Mouse (Mus musculus) heart, embryonic 12.5 days (tissue): ENCODE measurements at regions not wholly inside any gene's neighbourhood (a gene's known extent, or its start where the extent isn't known, plus 50 kb on each side); places are given as distances from the start of the nearest gene placed in this dataset.

ENCODE experiments used
- ATAC-seq: fragments of 200-750 bp; cut with Nextera tagmentation; 2 replicates; pipeline ENCODE4 v1.8.0; 2017; ENCODE audit warnings: moderate TSS enrichment, moderate library complexity; ENCODE audit not compliant: insufficient number of reproducible peaks, low FRiP score
- H3K27ac ChIP-seq: fragments of 300-500 bp; sonication (generic); 2 replicates; pipeline ENCODE4 v1.5.1; 2016; ENCODE audit warnings: mild to moderate bottlenecking, moderate library complexity; ENCODE audit not compliant: poor library complexity, severe bottlenecking
- H3K27me3 ChIP-seq: fragments of 300-500 bp; sonication (generic); replicated peaks from 2 replicates; pipeline ENCODE4 v1.6.1; 2016; ENCODE audit warnings: mild to moderate bottlenecking, moderate library complexity
- H3K36me3 ChIP-seq: fragments of 300-500 bp; sonication (generic); 2 replicates; pipeline ENCODE4 v1.6.1; 2016; ENCODE audit warnings: mild to moderate bottlenecking, moderate library complexity
- H3K4me1 ChIP-seq: fragments of 300-500 bp; sonication (generic); replicated peaks from 2 replicates; pipeline ENCODE4 v1.6.1; 2016; ENCODE audit warnings: mild to moderate bottlenecking
- H3K4me2 ChIP-seq: fragments of 300-500 bp; sonication (generic); 2 replicates; pipeline ENCODE4 v1.6.1; 2016; ENCODE audit warnings: mild to moderate bottlenecking, moderate library complexity
- H3K4me3 ChIP-seq: fragments of 300-500 bp; sonication (generic); 2 replicates; pipeline ENCODE4 v1.5.1; 2016; ENCODE audit warnings: mild to moderate bottlenecking
- H3K9ac ChIP-seq: fragments of 300-500 bp; sonication (generic); 2 replicates; pipeline ENCODE4 v1.6.1; 2016; ENCODE audit warnings: mild to moderate bottlenecking, moderate library complexity
- H3K9me3 ChIP-seq: fragments of 300-500 bp; sonication (generic); replicated peaks from 2 replicates; pipeline ENCODE4 v1.6.1; 2016; ENCODE audit warnings: mild to moderate bottlenecking, moderate library complexity
- WGBS: fragments of 180-500 bp; shearing (Covaris S2); methylation state at CpG from one replicate; pipeline ENCODE4 v1.1.7; 2016; 5-methylcytosine and 5-hydroxymethylcytosine counted together

DNA sequence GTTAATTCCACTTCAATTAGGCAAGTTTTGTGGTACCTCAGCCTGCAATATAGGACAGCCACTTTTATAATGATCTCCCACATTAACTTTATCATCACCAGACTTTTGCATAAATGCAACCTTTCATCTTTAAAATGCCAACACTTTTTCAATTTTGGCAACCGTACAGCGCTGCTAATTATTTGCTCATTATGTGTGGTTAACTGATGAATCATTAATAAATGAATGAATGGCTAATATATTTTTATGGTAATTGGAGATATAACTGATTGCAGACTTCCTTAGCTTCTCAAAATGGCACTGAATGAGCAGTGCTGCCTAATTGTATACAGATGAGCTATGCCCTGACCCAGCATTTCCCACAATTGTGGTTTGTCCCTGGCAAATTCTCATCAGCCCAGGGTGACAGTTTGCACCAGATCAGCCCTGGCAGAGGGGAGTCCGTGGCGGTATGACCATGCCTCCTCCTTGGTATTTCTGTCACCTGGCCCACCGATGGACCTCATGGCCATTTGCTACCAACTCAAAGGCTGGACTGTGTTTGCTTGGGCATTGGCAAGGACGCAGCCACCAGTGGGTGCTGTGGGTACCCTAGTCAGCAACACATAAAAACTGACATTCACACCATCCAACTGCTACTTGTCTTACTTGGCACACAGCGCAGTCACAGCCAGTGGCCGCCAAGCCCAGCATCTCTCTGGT lies 173.7 kb upstream of the Lmo4 start:
- no peaks in the 10 kb centered on the region for H3K9me3 ChIP-seq
- 87% methylated on average over 8 of the region's 8 CpGs for WGBS
- H3K4me1 ChIP-seq: peaks cover 8% of the 10 kb centered on the region; the same call in 1 of the 2 replicates
- H3K9ac ChIP-seq: no peak overlapping the region
- H3K36me3 ChIP-seq: no peaks in the 10 kb centered on the region
- no peak overlapping the region for H3K27ac ChIP-seq
- H3K27me3 ChIP-seq: peaks cover 3% of the 10 kb centered on the region; the same call in 1 of the 2 replicates
- H3K4me3 ChIP-seq: no peak overlapping the region
- no peak for ATAC-seq
- no peak overlapping the region for H3K4me2 ChIP-seq

DNA sequence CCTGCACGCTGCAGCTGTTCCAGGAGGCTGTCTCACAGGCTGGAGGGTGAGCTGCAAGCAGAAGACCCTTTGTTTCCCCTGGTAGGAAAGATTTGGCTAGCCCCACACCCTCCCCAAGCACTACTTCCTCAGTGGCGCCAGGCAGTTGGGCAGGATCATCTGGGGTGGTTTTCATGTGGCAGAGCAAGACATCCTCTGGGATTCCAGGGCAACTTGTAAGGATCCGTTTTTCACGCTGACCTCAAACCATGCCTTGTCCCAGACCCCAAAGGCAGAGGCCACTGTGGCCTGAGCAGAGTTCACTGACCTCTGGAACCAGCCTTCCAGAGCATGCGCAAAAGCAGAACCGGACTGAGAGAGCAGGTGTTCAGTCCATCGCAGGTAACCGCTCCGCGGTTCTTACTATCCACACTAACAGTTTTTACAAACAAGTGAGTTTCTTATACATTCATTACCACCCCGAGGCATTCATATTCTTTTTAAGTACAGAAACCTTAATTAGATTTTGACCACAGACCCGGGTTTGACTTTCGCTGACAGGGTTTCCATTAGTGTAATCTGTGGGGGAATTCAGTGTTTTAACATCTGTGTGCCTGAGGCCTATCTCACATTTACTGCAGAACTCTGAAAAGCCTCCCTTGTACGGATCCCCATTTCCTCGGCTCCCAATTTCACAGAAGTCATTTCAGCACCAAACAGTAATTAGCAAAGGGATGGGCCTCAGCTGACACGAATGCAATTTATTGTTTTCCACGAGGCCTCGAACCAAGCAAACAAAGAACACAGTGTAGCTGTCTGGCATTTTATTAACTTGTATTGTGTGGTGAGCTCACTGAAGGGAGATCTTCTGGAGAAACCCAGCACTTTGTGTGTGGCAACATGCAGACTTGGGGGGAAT lies 172.9 kb upstream of the Lmo4 start:
- Histone ChIP-seq H3K4me3 (no peak overlapping the region), H3K4me2 (no peak overlapping the region), H3K36me3 (no peaks in the 10 kb centered on the region), H3K4me1 (peaks cover 8% of the 10 kb centered on the region; the same call in 1 of the 2 replicates), H3K9ac (no peak overlapping the region), H3K27me3 (no peaks in the 10 kb centered on the region), H3K9me3 (no peaks in the 10 kb centered on the region), H3K27ac (no peak overlapping the region)
- no peak for ATAC-seq
- WGBS: 71% methylated on average over 18 of the region's 18 CpGs

DNA sequence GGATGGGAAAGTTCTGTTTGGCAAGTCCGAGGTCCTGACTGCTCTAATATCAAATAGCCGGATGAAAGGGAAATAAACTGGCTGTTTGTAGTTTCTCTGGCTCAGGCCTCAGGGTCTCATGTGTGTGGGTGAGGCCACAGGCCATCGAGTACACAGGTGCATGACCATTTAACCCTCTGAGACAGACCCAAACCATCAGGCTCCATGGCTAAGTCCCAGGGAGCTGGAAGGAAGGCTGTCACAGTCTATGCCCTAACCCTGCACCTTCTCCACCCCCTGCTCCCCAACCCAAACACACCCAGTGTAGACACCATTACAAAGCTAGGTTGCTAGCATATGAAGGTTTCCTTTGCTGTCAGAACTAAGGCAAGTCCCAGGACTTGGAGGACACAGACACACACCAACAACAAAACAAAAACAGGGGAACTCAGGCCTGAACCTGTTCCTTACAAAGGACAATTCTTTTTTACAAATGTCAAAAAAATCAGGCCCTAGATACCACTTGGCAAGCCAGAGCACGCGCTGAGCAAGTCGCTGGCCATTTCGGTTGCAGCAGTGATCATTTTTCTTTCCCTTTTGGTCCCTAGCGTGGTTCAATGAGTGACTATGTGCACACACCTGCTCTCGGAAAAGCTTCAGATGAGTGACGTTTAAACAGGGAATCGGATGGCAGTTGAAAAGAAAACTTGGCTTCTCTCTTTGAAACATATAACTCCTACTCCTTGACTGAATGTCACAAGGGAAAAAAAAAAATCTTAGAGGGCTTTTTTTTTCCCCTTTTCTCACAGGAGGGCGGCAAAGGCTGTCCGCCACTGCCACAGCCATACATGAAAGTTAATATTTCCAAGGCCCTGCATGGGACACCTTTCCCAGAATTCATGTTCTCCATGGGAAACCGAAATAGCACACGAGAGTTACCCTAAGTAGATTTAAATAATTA lies 171.7 kb upstream of the Lmo4 start:
- WGBS: 80% methylated on average over 15 of the region's 15 CpGs
- H3K4me3 ChIP-seq: no peak overlapping the region
- no peak overlapping the region for H3K4me2 ChIP-seq
- H3K27me3 ChIP-seq: no peaks in the 10 kb centered on the region
- H3K9ac ChIP-seq: no peak overlapping the region
- no peak overlapping the region for H3K27ac ChIP-seq
- no peak for ATAC-seq
- H3K9me3 ChIP-seq: no peaks in the 10 kb centered on the region
- H3K36me3 ChIP-seq: no peaks in the 10 kb centered on the region
- peaks cover 8% of the 10 kb centered on the region; the same call in 1 of the 2 replicates for H3K4me1 ChIP-seq

DNA sequence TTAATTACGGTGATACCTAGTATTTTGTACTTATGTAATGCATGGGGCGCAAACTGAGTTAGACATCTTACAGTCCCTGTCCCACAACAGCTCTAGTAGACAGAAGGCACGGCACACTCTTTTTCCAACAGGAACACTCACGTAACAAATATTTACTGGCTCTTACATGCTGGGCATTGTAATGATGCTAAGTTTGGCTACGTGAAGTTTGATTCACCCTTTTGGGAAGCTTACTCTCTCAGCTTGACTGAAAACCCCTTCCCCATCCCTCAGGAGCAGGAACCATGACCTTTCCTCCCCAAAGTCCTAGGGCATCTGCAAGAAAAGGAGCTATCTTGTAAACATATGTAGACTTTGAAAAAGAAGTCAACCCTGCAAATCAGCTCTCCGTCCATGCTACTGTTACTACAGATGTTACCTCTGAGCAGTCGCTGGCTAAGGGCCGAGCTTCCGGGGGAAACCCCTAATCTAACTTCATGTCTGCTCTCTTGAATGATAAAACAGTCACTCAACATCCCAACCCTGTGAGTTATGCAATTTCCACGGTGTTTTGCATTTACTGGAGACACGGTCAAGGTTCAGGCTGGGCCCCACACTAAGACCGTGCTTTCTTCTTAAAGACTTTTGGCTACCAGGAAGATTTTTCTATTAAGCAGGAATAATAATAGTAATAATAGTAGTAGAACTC lies 170.8 kb upstream of the Lmo4 start:
- Histone ChIP-seq H3K4me3 (no peak overlapping the region), H3K27ac (no peak overlapping the region), H3K36me3 (no peaks in the 10 kb centered on the region), H3K9ac (no peak overlapping the region), H3K4me2 (no peak overlapping the region), H3K4me1 (peaks cover 5% of the 10 kb centered on the region; the same call in 1 of the 2 replicates), H3K9me3 (no peaks in the 10 kb centered on the region), H3K27me3 (no peaks in the 10 kb centered on the region)
- WGBS: 60% methylated on average over 12 of the region's 12 CpGs
- no peak for ATAC-seq

DNA sequence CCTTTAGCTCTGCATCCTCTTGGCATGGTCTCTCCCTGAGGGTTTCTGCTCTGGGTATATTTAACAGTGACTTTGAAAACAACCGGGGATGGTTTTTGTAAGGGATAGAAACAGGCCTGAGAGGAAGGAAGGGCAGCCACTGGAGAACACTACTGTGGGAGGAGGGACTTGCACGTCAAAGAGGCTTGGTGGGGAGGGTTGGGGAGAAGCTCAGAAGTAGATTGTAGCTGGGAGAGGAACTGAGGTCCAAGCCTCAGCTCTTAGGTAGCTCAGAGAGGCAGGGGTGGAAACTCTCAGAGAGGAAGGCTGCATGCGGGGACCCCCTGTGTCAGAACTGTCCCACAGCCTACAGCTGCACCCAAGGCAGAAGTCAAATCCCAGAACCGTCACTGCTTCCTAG lies 163.3 kb upstream of the Lmo4 start:
- H3K4me3 ChIP-seq: no peak overlapping the region
- H3K9me3 ChIP-seq: peaks cover 3% of the 10 kb centered on the region; the same call in 1 of the 2 replicates
- ATAC-seq: no peak; the same call in 1 of the 2 replicates
- H3K27me3 ChIP-seq: no peaks in the 10 kb centered on the region
- no peak overlapping the region for H3K27ac ChIP-seq
- H3K4me2 ChIP-seq: no peak overlapping the region
- H3K4me1 ChIP-seq: peaks cover 7% of the 10 kb centered on the region
- no peak overlapping the region for H3K9ac ChIP-seq
- WGBS: 58% methylated on average over 4 of the region's 4 CpGs
- H3K36me3 ChIP-seq: no peaks in the 10 kb centered on the region

DNA sequence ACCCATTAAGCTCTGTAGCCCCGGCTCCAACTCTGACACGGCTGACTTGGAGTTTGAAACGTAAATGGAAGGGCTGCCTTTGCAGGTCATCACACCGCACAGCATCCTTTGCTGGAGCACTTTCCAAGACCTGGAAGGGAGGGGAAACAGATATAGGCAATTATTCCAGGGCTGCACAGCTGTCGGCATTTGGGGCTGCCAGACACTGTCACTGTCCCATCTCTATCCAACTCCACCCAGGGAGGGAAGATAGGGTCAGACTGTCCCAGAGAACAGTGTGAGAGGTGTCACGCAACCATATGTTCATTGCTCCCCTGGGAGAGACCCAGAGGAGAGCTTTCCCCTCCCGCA lies 162.7 kb upstream of the Lmo4 start:
- Histone ChIP-seq H3K4me3 (peak overlapping the region; percentile 37), H3K9ac (0 out of 2 replicates have a peak overlapping the region, but pooled peaks have one; percentile 28), H3K9me3 (peaks cover 3% of the 10 kb centered on the region; the same call in 1 of the 2 replicates), H3K27ac (no peak overlapping the region), H3K4me2 (peak overlapping the region; percentile 66), H3K27me3 (no peaks in the 10 kb centered on the region), H3K36me3 (no peaks in the 10 kb centered on the region), H3K4me1 (peaks cover 7% of the 10 kb centered on the region)
- ATAC-seq: 0 out of 2 replicates have a peak, but pooled peaks have one; percentile 25
- WGBS: 29% methylated on average over 7 of the region's 7 CpGs

- Histone ChIP-seq H3K4me1 (peaks cover 7% of the 10 kb centered on the region), H3K4me3 (peak overlapping the region; percentile 37), H3K36me3 (no peaks in the 10 kb centered on the region), H3K9me3 (peaks cover 3% of the 10 kb centered on the region; the same call in 1 of the 2 replicates), H3K9ac (0 out of 2 replicates have a peak overlapping the region, but pooled peaks have one; percentile 28), H3K4me2 (peak overlapping the region; percentile 66), H3K27ac (no peak overlapping the region), H3K27me3 (no peaks in the 10 kb centered on the region)
- WGBS: 46% methylated on average over 22 of the region's 22 CpGs
- no peak for ATAC-seq
These were observed 162.2 kb upstream of the Lmo4 start for GRCm38 (mm10) chr3:144366976-144367765.

DNA sequence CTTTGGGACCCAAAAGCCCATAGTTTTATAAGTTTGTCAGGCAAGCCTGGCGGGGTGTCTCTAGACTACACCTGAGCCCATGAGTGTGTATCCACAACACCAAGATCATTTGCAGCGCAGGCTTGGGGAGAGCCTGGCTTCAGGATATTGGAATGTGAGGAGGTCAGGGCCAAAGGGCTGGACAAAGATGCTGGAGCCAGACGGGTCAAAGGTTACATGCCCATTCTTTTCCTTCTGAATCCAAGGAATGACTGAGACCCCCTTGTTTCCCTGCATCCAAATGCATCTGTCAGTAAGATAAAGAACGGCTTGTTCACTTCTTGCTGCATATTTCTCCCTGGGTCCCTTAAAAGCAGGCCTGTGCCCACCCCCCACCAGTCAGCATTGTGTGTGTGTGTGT lies 160.9 kb upstream of the Lmo4 start:
- Histone ChIP-seq H3K9me3 (peaks cover 3% of the 10 kb centered on the region; the same call in 1 of the 2 replicates), H3K4me3 (no peak overlapping the region), H3K4me1 (peaks cover 7% of the 10 kb centered on the region), H3K4me2 (no peak overlapping the region), H3K27ac (no peak overlapping the region), H3K36me3 (no peaks in the 10 kb centered on the region), H3K27me3 (no peaks in the 10 kb centered on the region), H3K9ac (no peak overlapping the region)
- WGBS: 67% methylated on average over 4 of the region's 4 CpGs
- ATAC-seq: no peak

DNA sequence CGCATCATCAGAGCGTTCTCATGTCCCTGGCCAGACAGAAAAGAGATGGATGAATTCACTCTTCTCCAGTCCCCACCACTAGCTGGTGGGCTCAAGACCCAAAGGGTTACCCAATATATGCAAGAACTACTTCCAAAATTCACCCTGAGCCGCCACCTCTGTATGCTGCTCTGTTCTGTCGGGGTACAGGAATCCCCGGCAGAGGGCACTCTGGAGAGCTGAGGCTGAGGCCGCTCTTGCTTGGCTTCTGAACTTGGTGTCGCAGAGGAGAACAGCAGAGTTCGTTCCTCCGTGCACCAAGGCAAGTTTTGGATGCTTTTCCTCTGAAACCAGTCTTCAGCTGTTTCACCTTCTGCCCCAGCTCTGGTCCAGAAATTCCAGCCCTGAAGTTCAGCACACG lies 157.5 kb upstream of the Lmo4 start:
- no peak overlapping the region for H3K27ac ChIP-seq
- ATAC-seq: no peak
- H3K4me1 ChIP-seq: peaks cover under 1% of the 10 kb centered on the region
- 57% methylated on average over 10 of the region's 10 CpGs for WGBS
- no peak overlapping the region for H3K4me3 ChIP-seq
- no peak overlapping the region for H3K4me2 ChIP-seq
- H3K36me3 ChIP-seq: no peaks in the 10 kb centered on the region
- H3K27me3 ChIP-seq: no peaks in the 10 kb centered on the region
- no peak overlapping the region for H3K9ac ChIP-seq
- H3K9me3 ChIP-seq: peaks cover 3% of the 10 kb centered on the region; the same call in 1 of the 2 replicates
